Mouse (Mus musculus) spleen, adult 18-20 months (tissue): ENCODE results near the gene Pef1.
A peak's percentile ranks its signal among the peaks of the same experiment; 100 is the strongest.

Experiments
- DNase-seq, 2 experiments: peaks; one replicate each; pipeline ENCODE4 v3.0.0; 2022; ENCODE audit warnings: mixed read lengths in 2 of 2

Gene Pef1

DNA sequence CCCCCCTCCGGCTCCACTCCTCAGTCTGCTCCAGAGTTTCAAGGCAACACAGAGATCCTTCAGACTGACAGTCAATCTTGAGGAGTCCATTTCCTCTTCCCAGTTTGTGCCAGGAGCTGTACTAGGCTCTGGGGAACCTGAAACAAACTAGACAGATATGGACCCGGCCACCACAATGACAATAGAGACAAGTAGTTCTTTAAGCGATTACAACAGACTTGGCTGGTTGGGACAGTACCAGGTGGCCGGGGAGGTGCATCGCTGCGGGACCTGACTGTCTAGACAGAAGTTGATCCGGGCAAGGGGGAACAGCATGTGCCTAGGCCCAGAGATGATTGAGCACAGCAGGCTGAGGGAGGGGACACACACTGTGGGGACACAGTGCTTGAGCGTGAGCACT lies 1.2 kb upstream of the Pef1 start:
- DNase-seq = no peak

DNA sequence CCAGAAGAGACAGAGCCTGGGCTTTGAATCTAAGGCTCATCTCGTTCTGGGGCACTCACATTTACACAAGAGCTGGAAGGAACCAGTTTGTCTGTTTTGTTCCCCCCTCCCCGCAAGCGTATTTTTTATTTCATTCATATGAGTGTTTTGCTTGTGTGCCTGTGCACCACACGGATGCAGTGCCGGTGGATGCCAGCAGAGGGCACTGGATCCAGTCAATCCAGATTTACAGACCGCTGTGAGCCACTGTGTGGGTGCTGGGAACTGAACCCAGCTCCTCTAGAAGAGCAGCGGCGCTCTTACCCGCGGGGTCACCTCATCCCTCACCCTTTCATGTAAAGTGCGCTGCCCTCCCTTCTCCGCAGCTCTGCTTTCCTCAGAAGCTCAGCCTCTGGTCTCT lies 1.3 kb downstream of the Pef1 start:
- no peak for DNase-seq

DNA sequence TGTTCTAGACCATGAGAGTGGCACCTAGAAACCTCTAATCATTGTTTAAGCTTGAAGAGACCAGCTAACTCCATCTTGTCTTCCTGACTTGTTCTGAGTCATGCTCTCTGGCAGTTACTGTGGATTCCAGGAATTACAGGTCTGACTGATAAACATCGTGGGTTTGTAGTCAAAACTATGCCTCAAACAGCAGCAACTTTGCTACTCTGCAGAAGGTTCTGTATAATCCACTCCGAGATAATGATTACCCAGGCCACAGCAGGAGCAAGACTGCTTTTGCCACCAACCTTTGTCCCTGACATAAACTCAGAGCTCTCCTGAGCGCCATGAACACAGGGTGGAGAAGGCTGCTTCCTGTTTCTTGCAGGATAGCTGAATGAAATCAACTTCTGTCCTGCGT lies 2.2 kb downstream of the Pef1 start:
- no peak for DNase-seq

DNA sequence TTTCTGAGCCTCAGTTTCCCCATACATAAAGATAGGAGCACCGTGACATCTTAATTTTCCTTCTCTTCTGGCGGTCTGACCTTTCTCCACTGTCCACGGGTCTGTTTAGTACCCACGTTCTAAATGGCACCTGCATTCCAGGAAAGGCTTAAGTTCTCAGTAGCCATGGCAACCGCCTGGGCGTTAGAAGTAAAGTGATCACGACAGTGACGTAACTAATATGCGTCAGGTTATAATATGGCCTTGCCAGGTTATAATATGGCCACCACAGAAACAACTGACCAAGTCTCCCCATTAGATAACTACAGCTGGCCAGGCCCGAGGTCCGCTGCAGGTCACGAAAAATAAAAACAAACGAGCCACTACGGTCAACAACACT lies 4.7 kb downstream of the Pef1 start:
- DNase-seq = no peak

DNA sequence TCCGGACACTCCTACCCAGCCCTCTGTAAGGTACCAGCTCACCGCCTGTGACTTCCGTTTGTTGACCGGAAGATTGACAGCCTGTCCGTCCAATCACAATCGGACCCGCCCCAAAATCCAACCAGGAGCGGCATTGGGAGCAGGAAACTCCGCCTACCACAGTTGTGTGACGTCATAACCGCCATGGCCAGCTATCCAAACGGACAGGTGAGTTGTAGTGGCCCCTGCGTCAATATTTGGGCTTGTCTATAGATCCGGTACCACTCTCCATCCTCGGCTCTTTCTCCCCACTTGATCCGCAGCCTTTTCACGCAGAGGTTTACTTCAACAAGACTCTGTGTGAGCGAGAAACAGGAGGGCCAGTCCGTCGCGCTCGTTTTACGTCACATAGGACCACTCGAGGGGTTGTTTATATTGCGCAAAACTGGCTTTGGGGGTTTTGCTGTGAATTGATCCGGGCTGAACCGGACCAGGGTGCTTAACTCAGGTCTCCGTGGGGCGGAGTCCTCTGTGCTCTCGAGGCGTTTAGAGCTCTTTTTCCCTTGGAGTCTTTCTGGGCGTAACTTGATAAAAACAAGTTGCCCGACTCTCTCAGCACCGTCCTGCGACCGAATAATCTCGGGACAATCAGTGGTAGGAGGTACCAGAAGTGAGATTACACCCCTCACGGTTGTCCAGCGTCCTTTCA lies 5.2 kb downstream of the Pef1 start:
- DNase-seq = peak; percentile 98 to 100

DNA sequence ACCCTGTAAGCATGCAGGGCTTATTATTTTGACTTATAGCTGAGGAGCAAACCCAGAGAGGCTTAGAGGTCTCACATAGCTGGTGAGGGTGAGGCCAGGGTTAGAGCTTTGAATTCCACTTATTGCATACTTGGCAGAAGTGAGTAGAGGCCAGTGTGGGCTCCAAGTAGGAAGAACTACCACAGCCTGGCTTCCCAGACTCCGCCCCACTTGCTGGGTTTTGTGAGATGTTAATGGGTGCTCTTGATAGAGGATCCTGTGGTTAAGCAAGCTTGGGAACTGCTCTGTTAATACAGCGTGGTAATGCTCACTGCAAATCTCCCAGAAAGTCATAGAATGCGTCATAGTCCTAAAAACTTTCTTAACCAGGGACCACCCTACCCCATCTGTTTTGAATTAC lies 6.6 kb downstream of the Pef1 start:
- no peak for DNase-seq

DNA sequence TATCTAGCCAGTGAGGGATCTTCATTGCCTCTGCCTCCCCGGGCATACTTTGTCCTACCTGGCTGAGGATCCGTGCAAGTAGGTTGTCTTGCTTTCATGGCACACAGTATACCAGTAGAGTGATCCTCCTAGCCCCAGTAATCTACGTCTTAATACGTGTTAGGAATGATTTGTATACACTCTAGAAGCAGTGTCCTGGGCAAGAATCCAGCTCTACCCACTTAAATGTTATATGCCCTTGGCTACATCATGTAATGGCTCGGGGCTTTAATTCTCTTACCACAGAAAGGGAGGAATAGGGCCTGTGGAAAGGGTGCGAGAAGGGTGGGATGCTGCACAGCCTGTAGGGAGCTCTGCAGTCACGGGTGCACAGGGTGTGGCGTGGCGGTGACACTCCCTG lies 7.3 kb downstream of the Pef1 start:
- DNase-seq = no peak

DNA sequence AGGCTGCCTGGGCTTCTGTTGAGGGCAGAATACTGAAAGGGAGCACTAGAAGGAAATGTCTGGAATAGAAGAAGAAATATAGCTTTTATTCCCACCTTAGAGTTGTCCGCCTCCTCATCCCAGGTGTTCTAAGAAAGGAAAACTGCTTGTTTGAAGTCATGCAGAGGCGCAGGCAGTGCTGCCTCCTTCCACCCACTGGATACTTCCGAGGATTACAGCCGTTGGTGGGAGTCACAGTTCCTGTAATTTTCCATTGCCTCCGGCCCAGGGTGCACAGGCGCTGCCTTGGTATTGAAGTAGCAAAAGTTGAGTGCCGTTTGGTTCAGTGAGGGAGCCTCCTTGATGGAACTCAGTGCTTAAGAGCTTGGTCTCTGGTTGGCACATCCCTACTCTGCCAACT lies 7.7 kb downstream of the Pef1 start:
- no peak for DNase-seq

DNA sequence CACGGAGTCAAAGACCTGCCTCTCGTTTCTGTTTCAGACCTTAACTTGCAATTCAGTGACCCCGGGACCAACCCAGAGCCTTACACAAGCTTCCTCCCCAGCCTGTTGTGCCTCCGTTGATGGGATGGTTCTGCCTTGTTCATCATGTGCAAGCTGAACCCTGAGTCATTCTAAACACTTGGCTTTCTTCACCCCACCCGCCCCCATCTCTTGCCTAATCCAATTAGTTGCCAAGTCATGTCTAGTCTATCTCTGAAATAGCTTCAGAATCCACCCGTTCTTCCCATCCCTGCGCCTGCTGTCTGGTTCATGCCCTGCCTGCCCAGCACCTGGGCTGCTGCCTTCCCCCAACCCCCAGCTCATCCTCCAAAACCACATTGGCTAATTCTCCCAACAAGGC lies 9.9 kb downstream of the Pef1 start:
- peak in 1 of 2 experiments; percentile 13 for DNase-seq

DNA sequence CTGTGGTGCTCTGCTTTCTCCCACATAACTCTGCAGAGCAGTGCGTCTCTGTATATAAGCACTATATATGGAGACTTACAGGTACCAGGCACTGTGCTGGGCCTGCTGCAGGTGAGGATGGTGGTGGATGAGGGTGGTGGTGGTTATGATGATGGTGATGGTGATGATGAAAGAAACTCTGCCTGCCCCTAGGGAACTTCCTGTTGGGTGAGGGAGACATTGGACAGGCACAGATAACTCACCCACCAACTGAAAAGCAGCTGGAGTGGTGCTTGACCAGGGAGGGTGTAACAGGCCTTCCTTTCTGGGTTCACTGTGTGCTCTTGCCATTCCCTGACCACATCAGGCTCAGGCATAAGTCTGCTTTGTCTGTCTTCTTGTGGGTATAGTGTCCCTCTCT lies 10.4 kb downstream of the Pef1 start:
- DNase-seq = no peak

DNA sequence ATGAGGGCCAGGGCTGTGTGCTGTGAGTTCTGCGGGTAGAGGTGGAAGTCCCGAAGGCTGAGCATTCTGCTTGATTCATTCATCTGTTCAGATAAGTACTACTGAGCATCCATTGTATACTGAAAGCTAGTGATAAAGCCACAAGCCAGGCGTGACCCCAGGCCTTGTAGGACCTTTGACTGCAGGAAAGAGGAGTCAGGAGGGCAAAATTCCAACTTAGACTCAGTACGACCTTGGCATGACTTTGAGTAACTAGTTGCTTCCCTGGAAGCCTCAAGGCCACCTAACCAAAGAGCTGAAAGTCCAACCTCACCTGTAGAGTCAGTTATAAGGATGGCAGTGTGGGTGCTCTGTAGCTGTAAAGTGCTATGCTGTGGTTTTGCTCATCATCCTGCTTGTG lies 18.4 kb downstream of the Pef1 start:
- DNase-seq = no peak

DNA sequence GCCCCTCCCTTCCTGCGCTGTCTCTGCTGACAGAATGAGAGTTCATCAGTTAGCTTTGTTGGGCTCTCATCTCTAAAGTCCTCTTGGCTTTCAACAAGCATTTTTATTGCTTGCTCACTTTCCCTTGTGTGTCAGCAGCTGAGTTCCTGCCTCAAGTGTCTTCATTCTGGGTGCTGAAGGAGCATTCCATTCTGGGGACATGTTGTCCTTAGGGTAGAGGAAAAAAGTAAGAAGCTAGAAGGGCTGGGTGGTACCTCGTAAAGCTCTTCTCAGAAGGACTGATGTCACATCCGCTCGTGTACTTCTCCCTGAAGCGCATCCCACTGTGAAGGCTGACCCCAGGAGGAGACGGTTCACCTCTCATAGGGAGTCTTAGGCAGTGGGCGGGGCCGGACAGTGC lies 19.2 kb downstream of the Pef1 start:
- no peak for DNase-seq

DNA sequence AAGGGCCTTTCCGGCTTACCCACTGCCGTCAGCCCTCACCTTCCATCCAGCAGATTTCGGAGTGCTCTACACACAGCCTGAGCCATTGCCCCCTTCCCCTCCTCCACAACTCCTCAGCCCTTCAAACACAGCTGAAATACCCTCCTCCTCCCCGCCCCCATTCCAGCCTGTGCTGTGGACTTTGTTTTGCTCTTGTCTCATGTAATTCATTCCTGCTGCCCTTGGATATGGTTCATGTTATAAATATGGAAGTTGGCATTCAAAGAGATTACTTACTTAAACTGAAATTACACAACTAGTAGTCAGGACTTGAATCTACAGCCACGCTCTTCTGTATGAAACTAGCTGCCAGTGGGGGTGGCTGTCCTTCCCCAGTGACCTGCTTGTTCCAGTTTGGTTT lies 20.7 kb downstream of the Pef1 start:
- no peak for DNase-seq

DNA sequence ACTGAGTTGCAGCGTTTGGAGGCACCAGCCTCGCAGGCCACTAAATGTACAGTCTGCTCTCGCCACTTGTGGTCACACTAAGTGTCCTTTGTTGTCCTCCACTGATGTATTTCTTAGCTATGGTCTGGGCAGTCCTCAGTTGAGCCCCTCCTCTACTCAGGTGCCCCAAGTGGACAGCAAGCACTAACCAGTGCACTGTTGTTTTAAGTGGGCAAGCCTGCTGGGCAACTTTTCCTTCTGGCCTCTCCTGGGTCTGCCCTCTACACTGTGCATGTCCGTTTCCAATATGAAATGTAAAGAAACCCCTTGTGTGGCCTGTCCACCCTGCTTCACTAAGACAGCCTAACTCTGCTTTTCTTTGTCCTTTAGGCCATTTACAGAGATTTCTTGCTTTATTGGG lies 21.8 kb downstream of the Pef1 start:
- no peak for DNase-seq

DNA sequence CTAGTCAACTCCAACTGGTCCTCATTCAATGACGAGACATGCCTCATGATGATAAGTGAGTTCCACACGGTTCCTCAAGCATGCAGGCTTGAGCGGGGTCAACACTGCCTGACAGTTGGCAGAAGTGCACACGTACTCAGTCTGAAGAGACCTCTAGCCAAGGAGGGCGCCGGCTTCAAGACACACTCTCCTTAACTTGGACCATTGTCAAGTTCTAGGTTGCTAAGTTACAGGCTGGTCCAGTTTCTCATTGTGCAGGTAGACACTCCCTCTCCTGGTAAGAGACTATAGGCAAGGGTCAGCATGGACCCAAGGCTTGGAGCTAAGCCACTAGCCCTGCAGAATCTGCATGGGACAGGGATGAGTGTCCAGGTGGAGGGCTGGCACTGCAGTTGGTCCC lies 22.8 kb downstream of the Pef1 start:
- no peak for DNase-seq

DNA sequence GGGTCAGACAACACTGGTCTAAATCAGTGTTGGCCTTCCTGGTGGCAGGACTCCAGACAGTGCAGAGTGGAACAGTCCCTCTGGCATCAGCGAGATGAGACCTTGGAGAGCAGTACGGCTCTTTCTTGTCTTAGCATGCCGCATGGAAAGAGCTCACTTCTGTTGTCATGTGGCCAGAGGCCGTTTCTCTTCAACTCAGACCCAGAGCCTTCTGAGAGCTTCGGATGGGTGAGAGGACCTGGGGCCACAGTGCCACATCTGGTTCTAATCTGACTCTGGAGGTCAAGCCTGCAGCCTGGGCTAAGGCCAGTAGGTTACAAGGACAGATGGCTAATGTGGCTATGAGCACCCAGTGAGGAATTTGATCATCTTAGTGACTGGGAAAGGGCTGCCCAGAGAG lies 23.6 kb downstream of the Pef1 start:
- DNase-seq = no peak

DNA sequence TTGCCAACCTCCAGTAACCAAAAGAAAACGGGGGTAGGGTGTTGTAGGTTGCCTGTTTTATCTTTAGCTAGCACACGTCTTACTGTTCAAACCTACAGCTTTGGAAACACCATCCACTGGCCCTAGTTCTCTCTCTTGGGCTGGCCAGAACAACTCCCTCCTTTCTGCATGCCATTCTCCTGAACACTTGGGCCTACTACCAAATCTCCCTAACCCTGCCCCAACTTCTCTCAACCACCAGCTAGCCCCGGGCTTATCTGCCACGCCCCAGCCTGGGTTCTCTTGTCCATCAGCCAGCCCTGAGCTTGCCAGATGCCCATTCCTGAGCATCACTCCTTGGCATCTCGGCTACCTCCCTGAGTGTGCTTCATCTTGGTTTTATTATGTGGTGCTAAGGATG lies 26.5 kb downstream of the Pef1 start:
- DNase-seq = no peak

DNA sequence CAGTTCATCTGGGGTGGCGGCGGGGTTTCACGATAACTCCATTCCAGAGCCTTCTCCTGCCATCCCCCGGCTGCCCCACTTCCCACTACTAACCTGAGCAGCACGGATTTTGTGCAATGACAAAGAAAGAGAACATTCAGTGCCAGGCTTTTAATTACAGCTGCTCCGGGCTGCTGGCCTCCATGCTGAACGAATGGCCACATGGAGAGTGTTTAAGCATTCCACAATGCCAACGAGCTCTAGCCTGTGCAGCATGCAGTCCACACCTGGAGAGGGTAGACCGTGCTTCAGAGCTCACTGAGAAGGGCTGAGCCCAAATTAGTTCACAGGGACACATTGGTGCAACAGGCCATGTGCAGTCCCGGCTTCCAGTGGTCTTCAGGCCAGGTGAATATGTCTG lies 27.7 kb downstream of the Pef1 start:
- DNase-seq = no peak

DNA sequence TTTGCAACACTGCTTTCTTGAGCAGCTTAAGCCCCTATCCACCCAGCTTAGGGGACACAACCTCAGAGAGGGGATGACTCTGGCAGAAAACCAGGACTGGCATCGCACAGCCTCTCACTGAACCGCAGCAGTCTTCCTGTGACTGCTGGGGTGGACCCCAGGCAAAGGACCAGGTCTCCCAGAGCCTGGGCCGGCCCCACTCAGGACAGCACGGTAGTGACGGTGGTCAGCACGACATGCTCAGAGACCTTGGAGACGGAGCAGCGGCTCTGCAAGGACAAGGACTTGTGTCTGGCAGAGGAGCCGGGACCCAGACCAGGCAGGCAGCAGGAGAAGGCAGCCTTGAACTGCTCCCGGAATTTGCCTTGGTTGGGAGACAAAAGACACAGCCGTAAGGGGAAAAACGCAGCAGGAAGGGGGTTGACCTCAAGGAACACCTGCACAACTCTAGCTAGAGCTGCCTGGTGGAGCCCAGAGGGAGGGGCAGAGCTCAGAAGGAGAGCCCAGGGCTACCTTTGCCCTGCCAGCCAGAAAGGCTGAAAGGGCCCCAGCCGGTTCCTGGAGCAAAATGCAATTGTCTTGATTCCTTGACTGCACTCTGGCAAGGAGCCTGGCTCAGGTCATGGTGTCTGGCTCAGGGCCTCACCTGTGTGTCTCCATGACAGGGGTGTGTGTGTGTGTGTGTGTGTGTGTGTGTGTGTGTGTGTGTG lies 28.4 kb downstream of the Pef1 start:
- no peak for DNase-seq

DNA sequence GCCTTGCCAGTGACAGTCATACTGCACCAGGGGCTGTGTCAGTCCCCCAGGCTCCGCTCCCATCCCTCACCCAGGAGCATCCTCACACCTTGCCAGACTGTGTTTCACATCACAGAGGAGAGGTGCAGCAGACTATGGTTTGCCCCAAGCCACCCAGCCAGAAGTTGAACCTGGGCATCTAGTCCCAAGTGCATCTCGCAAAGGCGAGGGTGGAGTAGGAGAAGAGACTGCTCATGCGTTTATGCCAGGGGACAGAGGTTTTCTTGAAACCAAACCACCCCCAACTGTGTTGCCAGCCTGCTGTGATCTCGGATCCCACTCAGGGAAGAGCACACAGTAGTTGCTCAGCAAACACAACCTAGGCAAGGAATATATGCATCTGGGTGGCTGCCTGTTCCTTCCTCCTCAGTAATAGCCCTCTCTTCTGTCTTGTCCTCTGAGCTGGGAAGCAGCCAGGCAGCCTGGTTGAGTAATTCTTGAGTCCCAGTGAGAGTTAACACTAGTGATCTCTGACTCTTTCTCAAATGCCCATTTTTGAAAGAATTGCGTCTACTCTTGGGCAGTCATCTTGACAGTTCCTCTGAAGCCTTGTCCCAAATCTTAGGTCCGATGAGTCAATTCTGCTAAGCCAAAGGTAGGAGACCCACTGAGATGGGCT lies 29.2 kb downstream of the Pef1 start:
- DNase-seq = no peak

DNA sequence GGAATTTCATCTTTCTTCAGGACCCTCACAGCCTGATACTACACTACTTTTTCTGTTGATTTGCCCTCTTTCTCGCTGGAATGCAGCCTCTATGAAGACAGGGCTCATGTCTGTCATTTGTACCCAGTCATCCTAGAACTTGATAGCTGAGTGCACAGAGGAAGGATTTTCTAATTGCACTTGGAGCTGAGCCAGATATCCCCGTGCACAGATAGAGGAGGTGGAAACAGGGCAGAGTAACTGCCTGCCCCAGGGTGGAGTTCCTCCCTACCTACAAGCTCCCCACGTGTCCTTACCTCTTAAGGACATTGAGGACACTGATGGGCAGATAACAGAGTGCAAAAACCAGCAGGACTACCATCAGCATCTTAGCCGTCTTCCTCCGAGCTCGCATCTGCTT lies 31.0 kb downstream of the Pef1 start:
- no peak for DNase-seq

DNA sequence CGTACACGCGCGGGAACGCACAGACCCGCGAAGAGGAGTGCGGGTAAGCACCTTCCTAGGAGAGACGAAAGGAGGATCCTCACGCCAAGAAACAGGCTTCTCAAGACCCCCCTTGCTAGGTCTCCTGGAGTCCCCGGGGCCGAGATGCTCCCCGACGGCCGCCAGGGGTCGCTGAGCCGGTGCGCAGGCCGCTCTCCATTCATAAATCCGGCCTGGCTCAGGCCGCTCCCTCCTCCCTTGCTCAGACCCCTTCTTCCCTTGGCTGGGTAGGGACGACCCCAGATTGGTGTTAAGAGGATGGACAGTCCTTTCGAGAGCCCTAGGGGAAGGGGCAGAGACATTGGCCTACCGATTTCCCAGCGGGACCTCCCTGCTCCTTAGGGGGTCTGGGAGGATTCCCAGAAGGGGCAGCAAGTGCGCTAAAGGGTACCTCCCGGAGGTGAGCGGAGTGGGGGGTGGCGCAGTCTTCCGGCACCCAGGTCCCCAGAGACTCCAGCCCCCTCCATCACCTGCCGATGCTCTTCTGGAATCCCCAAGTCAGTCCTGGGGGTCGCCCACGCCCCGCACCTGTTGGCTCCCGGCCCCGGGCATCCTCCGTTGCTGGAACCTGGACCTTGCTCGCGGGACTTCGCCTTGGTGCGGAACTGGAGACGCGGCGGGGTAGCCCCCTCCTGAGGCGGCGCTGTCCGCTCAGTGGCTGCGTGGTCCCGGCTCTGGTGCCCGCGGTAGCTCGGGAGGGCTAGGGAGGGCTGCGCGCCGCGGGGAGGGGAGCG lies 36.3 kb downstream of the Pef1 start:
- DNase-seq = peak in 1 of 2 experiments; percentile 52

DNA sequence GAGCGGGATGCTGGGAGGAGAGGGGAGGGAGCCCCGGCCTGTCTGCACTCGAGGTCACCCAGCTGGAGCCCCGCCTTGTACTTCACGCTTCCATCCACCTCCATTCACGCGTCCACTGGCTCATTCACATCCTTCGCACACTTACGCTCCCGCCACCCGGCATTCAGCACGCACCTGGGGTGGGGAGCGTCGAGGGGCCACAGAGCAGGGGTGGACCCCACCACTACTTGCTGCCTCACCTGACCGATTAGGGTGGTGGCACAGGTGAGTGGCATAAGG lies 36.8 kb downstream of the Pef1 start, which contains the start of gene Hcrtr1:
Gene Hcrtr1 (minus strand): TSS at position 146 of the 279 bp plus-strand sequence.
- DNase-seq = no peak

DNA sequence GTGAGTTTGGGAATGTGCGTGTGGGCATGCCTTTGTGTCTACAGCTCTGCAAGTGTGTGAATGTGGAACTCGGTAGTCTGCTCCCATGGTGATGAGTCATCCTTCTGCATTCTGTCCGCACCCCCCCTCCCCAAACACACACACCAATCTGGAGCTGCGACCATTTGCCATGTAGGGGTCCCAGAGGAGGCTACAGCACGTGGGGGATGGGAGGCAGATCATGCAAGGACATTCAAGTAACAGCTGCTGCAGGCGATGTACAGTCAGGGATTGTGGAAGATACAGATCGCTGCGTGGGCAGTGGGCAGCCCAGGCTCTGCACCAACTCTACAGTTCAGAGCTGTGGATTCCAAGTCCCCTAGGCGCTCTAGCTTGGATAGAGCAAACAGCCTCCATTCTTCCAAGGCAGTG lies 38.6 kb downstream of the Pef1 start:
- no peak for DNase-seq
